In the genomic region with DNA sequence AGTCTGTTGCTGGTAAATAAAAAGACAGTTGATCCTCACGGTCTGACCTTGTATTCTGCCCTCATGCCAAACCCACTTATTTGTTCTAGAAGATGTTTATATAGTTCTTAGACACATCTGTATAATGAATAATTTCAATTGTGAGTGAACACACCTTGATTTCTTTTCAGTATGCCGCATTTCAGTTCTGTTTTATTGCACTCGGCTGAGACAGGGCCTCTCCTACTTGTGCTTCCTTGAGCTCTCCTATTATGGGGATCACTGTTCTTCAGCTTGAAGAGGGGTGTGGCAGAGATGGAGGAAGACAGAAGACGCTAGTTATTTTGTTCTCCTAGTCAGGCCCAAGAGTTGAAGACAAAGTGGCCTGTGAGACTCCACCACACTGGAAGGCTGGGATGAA, we compare ENCODE assay signal across 17 mouse cellular contexts.
"Had no signal": no experiment of that assay in that cellular context is flagged by ENCODE, and none has a peak within 500 bp of the region (broad histone marks: within the 10 kb centered on the region; RNA-seq: fewer than 3 reads in every experiment).

No protein-coding gene starts in this region.

- H3K4me2 ChIP-seq: neural tube, embryonic 12.5 days; neural tube, embryonic 13.5 days; neural tube, embryonic 15.5 days; stomach, embryonic 15.5 days had no signal

- H3K27me3 ChIP-seq: neural tube, embryonic 12.5 days; neural tube, embryonic 13.5 days; neural tube, embryonic 15.5 days; stomach, embryonic 15.5 days had no signal

- H3K9ac ChIP-seq: neural tube, embryonic 12.5 days; neural tube, embryonic 13.5 days; neural tube, embryonic 15.5 days; stomach, embryonic 15.5 days had no signal

- H3K9me3 ChIP-seq: neural tube, embryonic 12.5 days; neural tube, embryonic 13.5 days; neural tube, embryonic 15.5 days; stomach, embryonic 15.5 days had no signal

- H3K4me3 ChIP-seq: neural tube, embryonic 12.5 days; neural tube, embryonic 13.5 days; neural tube, embryonic 15.5 days; stomach, embryonic 15.5 days had no signal

- H3K4me1 ChIP-seq: neural tube, embryonic 12.5 days; neural tube, embryonic 13.5 days; neural tube, embryonic 15.5 days; stomach, embryonic 15.5 days had no signal

- H3K27ac ChIP-seq: neural tube, embryonic 12.5 days; neural tube, embryonic 13.5 days; neural tube, embryonic 15.5 days; stomach, embryonic 15.5 days; stomach, postnatal 0 days had no signal

- H3K36me3 ChIP-seq: neural tube, embryonic 12.5 days; neural tube, embryonic 13.5 days; neural tube, embryonic 15.5 days; stomach, embryonic 15.5 days had no signal

- DNase-seq: retina, postnatal 1 day; right cerebral cortex, adult 18-20 months; right cerebral cortex, postnatal 14 days; right cerebral cortex, postnatal 25 days; right cerebral cortex, postnatal 4 days; spleen, adult 18-20 months; thymus, adult 18-20 months; thymus, adult 2 months; thymus, postnatal 14 days; thymus, postnatal 25 days; thymus, postnatal 36 days; thymus, postnatal 4 days had no signal
